Mouse (Mus musculus) forebrain, embryonic 10.5 days (tissue): ENCODE data around the gene Eif2b1. TPM values are rescaled to one million over a fixed set of nuclear protein-coding genes. Genes with fewer than 3 reads are reported as not detected.

Source experiments
- DNase-seq: peaks from one replicate; pipeline ENCODE4 v3.0.0-alpha.2; 2017; ENCODE audit warnings: low spot score; ENCODE audit errors: extremely low spot score
- H3K27ac ChIP-seq: fragments of 300-500 bp; sonication (generic); 2 replicates; pipeline ENCODE4 v1.5.1; 2016; ENCODE audit warnings: mild to moderate bottlenecking
- H3K27me3 ChIP-seq: fragments of 300-500 bp; sonication (generic); 2 replicates; pipeline ENCODE4 v1.6.1; 2016; ENCODE audit warnings: mild to moderate bottlenecking; ENCODE audit not compliant: poor library complexity, severe bottlenecking
- H3K36me3 ChIP-seq: fragments of 300-500 bp; sonication (generic); replicated peaks from 2 replicates; pipeline ENCODE4 v1.6.1; 2016; ENCODE audit warnings: mild to moderate bottlenecking, moderate library complexity
- H3K4me1 ChIP-seq: fragments of 300-500 bp; sonication (generic); 2 replicates; pipeline ENCODE4 v1.6.1; 2016
- H3K4me3 ChIP-seq: fragments of 300-500 bp; sonication (generic); 2 replicates; pipeline ENCODE4 v1.5.1; 2016; ENCODE audit warnings: mild to moderate bottlenecking, moderate library complexity
- H3K9me3 ChIP-seq: fragments of 300-500 bp; sonication (generic); 2 replicates; pipeline ENCODE4 v1.6.1; 2016; ENCODE audit warnings: mild to moderate bottlenecking, moderate library complexity
- WGBS: fragments of 180-500 bp; shearing (Covaris S2); methylation state at CpG from one replicate; pipeline ENCODE4 v1.1.7; 2016; 5-methylcytosine and 5-hydroxymethylcytosine counted together
- polyA plus RNA-seq: library from polyadenylated mRNA; unstranded; fragments of >200 nt; fragmentation: Nextera tagmentation; extraction: Ambion mirVana; gene quantifications from 2 replicates; pipeline ENCODE4 v1.2.1, GENCODE M21; 2016

Eif2b1 gene
- polyA plus RNA-seq, 1 experiment from 2014 or later, result 88.7 TPM

- WGBS, result 95% methylated on average over 5 of the region's 5 CpGs
- peaks cover 20% of the 10 kb centered on the region for H3K4me1 ChIP-seq
- peaks cover 9% of the 10 kb centered on the region; the same call in 1 of the 2 replicates for H3K9me3 ChIP-seq
- H3K27ac ChIP-seq, result no peak overlapping the region
- peaks cover 70% of the 10 kb centered on the region for H3K36me3 ChIP-seq
- no peak for DNase-seq
- no peaks in the 10 kb centered on the region for H3K27me3 ChIP-seq
- no peak overlapping the region for H3K4me3 ChIP-seq
These were observed 54.0 kb downstream of the Eif2b1 start for GRCm38 (mm10) chr5:124524943-124525342.

GRCm38 (mm10) chr5:124523032-124523431, 55.9 kb downstream of the Eif2b1 start:
- H3K9me3 ChIP-seq, result peaks cover 9% of the 10 kb centered on the region; the same call in 1 of the 2 replicates
- H3K4me3 ChIP-seq, result no peak overlapping the region
- DNase-seq, result no peak
- no peak overlapping the region for H3K27ac ChIP-seq
- peaks cover 7% of the 10 kb centered on the region for H3K4me1 ChIP-seq
- 93% methylated on average over 8 of the region's 8 CpGs for WGBS
- peaks cover 86% of the 10 kb centered on the region for H3K36me3 ChIP-seq
- H3K27me3 ChIP-seq, result no peaks in the 10 kb centered on the region

GRCm38 (mm10) chr5:124521588-124521987, 57.3 kb downstream of the Eif2b1 start:
- 89% methylated on average over 4 of the region's 4 CpGs for WGBS
- DNase-seq, result no peak
- H3K36me3 ChIP-seq, result peaks cover 91% of the 10 kb centered on the region

More at GRCm38 (mm10) chr5:124521588-124521987, 57.3 kb downstream of the Eif2b1 start:
- Histone ChIP-seq H3K4me3 (no peak overlapping the region), H3K27ac (no peak overlapping the region), H3K9me3 (peaks cover 9% of the 10 kb centered on the region; the same call in 1 of the 2 replicates), H3K4me1 (peaks cover 5% of the 10 kb centered on the region; the same call in 1 of the 2 replicates), H3K27me3 (no peaks in the 10 kb centered on the region)

Other genes with a start within 250 kb of the Eif2b1 start
- 57.3 and 64.7 TPM in 2 replicates for gene Cdk2ap1, start 216.0 kb downstream of the Eif2b1 start, polyA plus RNA-seq
- 85.7 and 88.3 TPM in 2 replicates for gene Sbno1, start 153.1 kb downstream of the Eif2b1 start, polyA plus RNA-seq
- 41.0 and 41.6 TPM in 2 replicates for gene Kmt5a, start 139.2 kb downstream of the Eif2b1 start, polyA plus RNA-seq
- gene Rilpl2, start 100.8 kb downstream of the Eif2b1 start, polyA plus RNA-seq, result 22.7 and 24.2 TPM in 2 replicates
- gene Snrnp35, start 96.0 kb downstream of the Eif2b1 start, polyA plus RNA-seq, result 35.8 and 37.2 TPM in 2 replicates
- 18.1 and 23.4 TPM in 2 replicates for gene Rilpl1, start 47.7 kb downstream of the Eif2b1 start, polyA plus RNA-seq
- gene Tmed2, start 38.4 kb downstream of the Eif2b1 start, polyA plus RNA-seq, result 474 and 480 TPM in 2 replicates
- 18.1 and 21.7 TPM in 2 replicates for gene Ddx55, start 26.3 kb downstream of the Eif2b1 start, polyA plus RNA-seq
- gene Gtf2h3, start within 50 bp of the Eif2b1 start, polyA plus RNA-seq, result 98.9 and 117 TPM in 2 replicates
- gene Atp6v0a2, start 49.4 kb upstream of the Eif2b1 start, polyA plus RNA-seq, result 45.4 and 46.3 TPM in 2 replicates
- gene Dnah10, start 146.0 kb upstream of the Eif2b1 start, polyA plus RNA-seq, result 0.02 TPM in 1 of 2 replicates, not detected in the other